Mouse (Mus musculus) olfactory bulb, adult 2 months (tissue): ENCODE measurements around the gene Zbed4.
"Not testable (repeated sequence)": the region's sequence is repeated elsewhere in the genome, so short reads cannot be mapped to it uniquely, and the experiment has no call there.

Experiments used
- CTCF ChIP-seq: fragments of 200-500 bp; IDR thresholded peaks from 2 replicates; pipeline ENCODE4 v1.5.1; 2012; ENCODE audit warnings: low read depth, mild to moderate bottlenecking, low read length, moderate library complexity; ENCODE audit not compliant: insufficient read depth
- POLR2A ChIP-seq: fragments of 200-500 bp; IDR thresholded peaks from 2 replicates; pipeline ENCODE4 v1.6.1; 2012; ENCODE audit warnings: mild to moderate bottlenecking, low read depth, low read length, moderate library complexity; ENCODE audit not compliant: insufficient read depth

DNA sequence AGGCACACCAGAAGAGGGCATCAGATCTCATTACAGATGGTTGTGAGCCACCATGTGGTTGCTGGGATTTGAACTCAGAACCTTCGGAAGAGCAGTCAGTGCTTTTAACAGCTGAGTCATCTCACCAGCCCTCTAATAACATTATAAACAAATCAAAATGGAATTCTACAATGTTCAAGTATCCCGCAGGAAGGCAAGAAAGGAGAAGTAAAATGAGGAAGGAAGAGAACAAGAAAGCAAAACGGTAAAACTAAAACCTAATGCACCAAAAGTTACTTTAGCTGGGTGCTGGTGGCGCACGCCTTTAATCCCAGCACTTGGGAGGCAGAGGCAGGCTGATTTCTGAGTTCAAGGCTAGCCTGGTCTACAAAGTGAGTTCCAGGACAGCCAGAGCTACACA is 8.1 kb upstream of the Zbed4 start:
- TF ChIP-seq CTCF, POLR2A: not testable (repeated sequence)
